Comparison of ENCODE assay signal across 9 mouse cellular contexts in the genomic region with DNA sequence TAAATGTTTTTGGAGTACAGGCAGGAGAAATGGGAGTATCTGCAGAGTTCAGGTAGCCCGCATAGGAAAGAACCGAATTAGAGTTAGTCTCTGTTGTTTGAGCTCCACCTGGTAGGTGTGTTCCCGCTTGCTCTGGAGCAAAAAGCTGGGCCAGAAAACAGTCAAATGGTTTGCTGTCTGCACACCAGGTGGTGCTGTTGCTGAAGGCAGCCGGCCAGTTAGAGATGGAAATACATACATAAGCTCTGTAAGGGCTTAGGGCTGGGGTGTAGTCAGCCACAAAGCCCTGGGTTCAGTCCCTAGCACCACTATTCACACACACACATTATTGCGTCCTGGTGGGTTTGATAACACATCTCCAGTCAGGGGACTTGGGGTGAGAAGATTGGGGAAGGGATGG. TPM values are rescaled to one million over a fixed set of nuclear protein-coding genes. Genes with fewer than 3 reads are reported as not detected.
DNase-seq lines count a peak whose midpoint lies in the region; ATAC-seq lines count a peak whose summit lies in the region.
"Had no signal": no experiment of that assay in that cellular context is flagged by ENCODE, and none has a peak within 500 bp of the region (broad histone marks: within the 10 kb centered on the region; RNA-seq: fewer than 3 reads in every experiment).

No protein-coding gene starts in this region.

- WGBS in hindbrain, embryonic 14.5 days: 76% methylated on average over 5 of the region's 5 CpGs
- 83% methylated on average over 5 of the region's 5 CpGs for WGBS in hindbrain, embryonic 10.5 days

- H3K4me3 ChIP-seq in hindbrain, embryonic 14.5 days (replicated peaks; ENCODE audit: low read length): no peak overlapping the region
- H3K4me3 ChIP-seq in hindbrain, embryonic 10.5 days: no peak overlapping the region
- H3K4me3 ChIP-seq: embryonic facial prominence, embryonic 13.5 days had no signal

- peak; percentile 61 for DNase-seq in hindbrain, embryonic 14.5 days (ENCODE audit: low spot score)
- no peak for DNase-seq in hindbrain, embryonic 10.5 days (ENCODE audit: low spot score)
- peak; percentile 35 for DNase-seq in thymus, postnatal 14 days
- no peak for DNase-seq in thymus, adult 18-20 months
- DNase-seq in left cerebral cortex, postnatal 4 days: peak; percentile 51
- peak; percentile 46 to 75 for DNase-seq in spleen, postnatal 4 days (ENCODE audit: low spot score in 2 of 2)
- DNase-seq in urinary bladder, adult 2 months (ENCODE audit: low spot score): no peak

- H3K4me2 ChIP-seq in hindbrain, embryonic 14.5 days (replicated peaks): no peak overlapping the region
- H3K4me2 ChIP-seq: embryonic facial prominence, embryonic 13.5 days had no signal

- intact Hi-C loops in left cerebral cortex, postnatal 4 days (cut with DNase I): no loop called here

- no peaks in the 10 kb centered on the region for H3K27me3 ChIP-seq in hindbrain, embryonic 14.5 days (ENCODE audit: control insufficient read depth, insufficient read depth, low read length)
- H3K27me3 ChIP-seq in hindbrain, embryonic 10.5 days (ENCODE audit: insufficient read depth, poor library complexity, severe bottlenecking): no peaks in the 10 kb centered on the region
- H3K27me3 ChIP-seq: embryonic facial prominence, embryonic 13.5 days had no signal

- no peaks in the 10 kb centered on the region for H3K9me3 ChIP-seq in hindbrain, embryonic 14.5 days (ENCODE audit: control insufficient read depth, low read length)
- no peaks in the 10 kb centered on the region for H3K9me3 ChIP-seq in hindbrain, embryonic 10.5 days
- H3K9me3 ChIP-seq: embryonic facial prominence, embryonic 13.5 days had no signal

- ATAC-seq in hindbrain, embryonic 14.5 days (ENCODE audit: low FRiP score): no peak
- ATAC-seq in cerebellum, adult (ENCODE audit: insufficient number of reproducible peaks, low FRiP score, low TSS enrichment): 0 out of 2 replicates have a peak, but pooled peaks have one; percentile 45

- H3K36me3 ChIP-seq in hindbrain, embryonic 14.5 days (replicated peaks; ENCODE audit: control insufficient read depth, insufficient read depth): peaks cover 87% of the 10 kb centered on the region
- H3K36me3 ChIP-seq in hindbrain, embryonic 10.5 days: peaks cover 99% of the 10 kb centered on the region

- H3K27ac ChIP-seq in hindbrain, embryonic 14.5 days: no peak overlapping the region
- H3K27ac ChIP-seq in hindbrain, embryonic 10.5 days: no peak overlapping the region
- H3K27ac ChIP-seq: embryonic facial prominence, embryonic 13.5 days had no signal

- no peaks in the 10 kb centered on the region for H3K4me1 ChIP-seq in hindbrain, embryonic 14.5 days (replicated peaks; ENCODE audit: control insufficient read depth, insufficient read depth, low read length)
- no peaks in the 10 kb centered on the region for H3K4me1 ChIP-seq in hindbrain, embryonic 10.5 days (replicated peaks)
- H3K4me1 ChIP-seq: embryonic facial prominence, embryonic 13.5 days had no signal

- no peak overlapping the region for H3K9ac ChIP-seq in hindbrain, embryonic 14.5 days
- H3K9ac ChIP-seq: embryonic facial prominence, embryonic 13.5 days had no signal

RNA-seq across cellular contexts. Expression of gene Gm28043, which starts 21.4 kb away (rescaled TPM):
- polyA plus RNA-seq in hindbrain, embryonic 14.5 days (2014; fragmentation: Nextera tagmentation; extraction: Ambion mirVana): 1.8 and 2.6 TPM in 2 replicates
- 2.8 and 3.3 TPM in 2 replicates for polyA plus RNA-seq in hindbrain, embryonic 10.5 days (2016; fragmentation: Nextera tagmentation; extraction: Ambion mirVana)
- 1 to 10 TPM; 4.9 to 5.5 TPM for total RNA-seq in left cerebral cortex, postnatal 4 days (2021)
- polyA plus RNA-seq in urinary bladder, adult 2 months (2012; rRNA removed): 1.7 and 1.8 TPM in 2 replicates

RNA-seq across cellular contexts. Expression of gene Rnf8, which starts 21.5 kb away (rescaled TPM):
- polyA plus RNA-seq in hindbrain, embryonic 14.5 days (2014; fragmentation: Nextera tagmentation; extraction: Ambion mirVana): 82.2 and 89.6 TPM in 2 replicates
- 107 TPM in 2 replicates for polyA plus RNA-seq in hindbrain, embryonic 10.5 days (2016; fragmentation: Nextera tagmentation; extraction: Ambion mirVana)
- 10 to 100 TPM; 63.0 to 64.2 TPM for total RNA-seq in left cerebral cortex, postnatal 4 days (2021)
- polyA plus RNA-seq in urinary bladder, adult 2 months (2012; rRNA removed): 31.7 and 35.6 TPM in 2 replicates

RNA-seq across cellular contexts. Expression of gene Cmtr1, which starts 24.3 kb away (rescaled TPM):
- 103 and 109 TPM in 2 replicates for polyA plus RNA-seq in hindbrain, embryonic 14.5 days (2014; fragmentation: Nextera tagmentation; extraction: Ambion mirVana)
- polyA plus RNA-seq in hindbrain, embryonic 10.5 days (2016; fragmentation: Nextera tagmentation; extraction: Ambion mirVana): 135 and 149 TPM in 2 replicates
- total RNA-seq in left cerebral cortex, postnatal 4 days (2021): 10 to 100 TPM; 81.9 to 85.9 TPM
- polyA plus RNA-seq in urinary bladder, adult 2 months (2012; rRNA removed): 45.2 and 45.8 TPM in 2 replicates

Comparison
In these comparisons a context has a peak if more than half of its experiments do, and no peak if none do; other contexts are left out.
1. DNase-seq: peak in hindbrain, embryonic 14.5 days (single experiment), thymus, postnatal 14 days (single experiment), left cerebral cortex, postnatal 4 days (single experiment) and spleen, postnatal 4 days (2 of 2); none in hindbrain, embryonic 10.5 days (single experiment), thymus, adult 18-20 months (0 of 2) and urinary bladder, adult 2 months (single experiment).